In the genomic region with DNA sequence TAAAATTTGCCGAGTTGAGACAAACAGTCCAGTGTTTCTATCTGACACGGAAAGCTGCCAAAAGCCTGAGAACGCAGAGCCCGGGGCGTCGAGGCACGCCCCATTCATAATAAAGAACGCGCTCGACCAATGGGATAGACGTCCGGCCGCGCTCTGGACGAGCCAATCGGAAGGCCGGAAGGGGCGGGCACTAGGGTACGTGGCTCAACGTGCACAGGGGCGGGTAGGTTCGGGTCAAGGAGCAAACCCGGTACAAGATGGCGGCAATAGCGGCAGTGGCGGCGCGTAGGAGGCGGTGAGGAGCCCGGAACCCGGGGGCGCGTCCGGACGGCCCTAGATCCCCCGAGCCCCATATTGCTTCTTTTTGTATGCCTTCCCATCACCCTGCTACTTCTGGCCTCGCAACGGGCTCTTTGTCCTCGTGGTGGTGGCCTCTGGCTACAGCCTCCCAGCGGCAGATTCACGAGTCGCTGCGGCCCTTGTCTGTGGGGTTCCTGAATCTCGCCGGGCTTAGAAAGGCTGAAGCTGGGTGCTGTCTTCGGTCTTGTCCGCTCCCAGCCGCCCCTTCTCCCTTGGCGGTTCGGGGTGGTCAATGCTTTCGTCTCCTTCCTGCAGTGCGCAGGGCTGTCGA, we compare ENCODE assay signal across 8 mouse cellular contexts. TPM values are rescaled to one million over a fixed set of nuclear protein-coding genes. Genes with fewer than 3 reads are reported as not detected.
DNase-seq lines count a peak whose midpoint lies in the region; ATAC-seq and TF ChIP-seq lines count a peak whose summit lies in the region.

A gene (plus strand): TSS at position 207 of the 631 bp plus-strand sequence.

- peak within 1 kb of the TSS; percentile 60 for H3K4me2 ChIP-seq in lung, embryonic 16.5 days (ENCODE audit: low read depth, low read length)

- TF ChIP-seq CTCF in MEL (IDR thresholded peaks at IDR 0.05 in 2 of 3, conservative IDR thresholded peaks at IDR 0.05 in 1 of 3; ENCODE audit: control insufficient read depth in 1 of 3, insufficient read depth in 1 of 3, low read depth in 2 of 3, low read length in 3 of 3, poor library complexity in 1 of 3, severe bottlenecking in 1 of 3), result no peak
- peak; percentile 13; the same call in 1 of the 2 replicates for TF ChIP-seq CTCF in cerebellum, adult 2 months (IDR thresholded peaks at IDR 0.05; ENCODE audit: borderline replicate concordance, insufficient read depth, low read depth, low read length)

- peak within 1 kb of the TSS; percentile 96 for H3K9ac ChIP-seq in MEL (ENCODE audit: control insufficient read depth, low read depth, low read length, poor library complexity, severe bottlenecking)
- H3K9ac ChIP-seq in lung, embryonic 16.5 days (ENCODE audit: low read length), result peak within 1 kb of the TSS; percentile 94

- H3K79me2 ChIP-seq in MEL (ENCODE audit: control insufficient read depth, insufficient read depth, low read length, poor library complexity), result peaks cover 50% of the 10 kb centered on the region

- ATAC-seq in hematopoietic stem cell, adult 5-6 weeks (replicated peaks in 1 of 2; ENCODE audit: insufficient read depth in 1 of 2, low FRiP score in 2 of 2, low TSS enrichment in 1 of 2, low read depth in 1 of 2, poor library complexity in 2 of 2, severe bottlenecking in 2 of 2), result peak; percentile 99
- peak; percentile 99 for ATAC-seq in lung, embryonic 16.5 days (ENCODE audit: low read depth)

- WGBS in cerebellum, adult 2 months, result under 1% methylated on average over 53 of the region's 53 CpGs
- WGBS in lung, embryonic 16.5 days, result under 1% methylated on average over 53 of the region's 53 CpGs

- no peak for TF ChIP-seq RAD21 in MEL (IDR thresholded peaks at IDR 0.05; ENCODE audit: low read depth, low read length)

- H3K27me3 ChIP-seq in MEL (ENCODE audit: control insufficient read depth in 1 of 2, insufficient read depth in 2 of 2, low read length in 2 of 2), result no peaks in the 10 kb centered on the region
- no peaks in the 10 kb centered on the region for H3K27me3 ChIP-seq in cerebellum, adult 2 months (ENCODE audit: control insufficient read depth, insufficient read depth, low read length)
- no peaks in the 10 kb centered on the region for H3K27me3 ChIP-seq in lung, embryonic 16.5 days (ENCODE audit: control insufficient read depth, insufficient read depth, low read depth, low read length)

- H3K4me3 ChIP-seq in MEL (ENCODE audit: control insufficient read depth in 1 of 2, insufficient read depth in 1 of 2, low read depth in 2 of 2, low read length in 2 of 2), result peak within 1 kb of the TSS; percentile 75 to 79
- peak within 1 kb of the TSS; percentile 97 for H3K4me3 ChIP-seq in cerebellum, adult 2 months (replicated peaks; ENCODE audit: insufficient read depth, low read depth, low read length)
- peak within 1 kb of the TSS; percentile 90 for H3K4me3 ChIP-seq in lung, embryonic 16.5 days (ENCODE audit: low read length)

- TF ChIP-seq EP300 in MEL (IDR thresholded peaks at IDR 0.05; ENCODE audit: low read depth in 1 of 2, low read length in 2 of 2), result no peak

- TF ChIP-seq POLR2A in MEL (IDR thresholded peaks at IDR 0.05; ENCODE audit: control insufficient read depth in 1 of 2, insufficient read depth in 1 of 2, low read depth in 1 of 2, low read length in 2 of 2, poor library complexity in 1 of 2), result peak; percentile 64 to 88
- peak; percentile 79 for TF ChIP-seq POLR2A in cerebellum, adult 2 months (IDR thresholded peaks at IDR 0.05; ENCODE audit: borderline replicate concordance, insufficient read depth, low read length)

- peaks cover under 1 to 32% of the 10 kb centered on the region in 2 experiments; a peak in 2 of 4 replicates for H3K36me3 ChIP-seq in MEL (ENCODE audit: control insufficient read depth in 1 of 2, insufficient read depth in 2 of 2, low read length in 2 of 2)
- H3K36me3 ChIP-seq in lung, embryonic 16.5 days (ENCODE audit: control insufficient read depth, insufficient read depth, low read length), result peaks cover 11% of the 10 kb centered on the region

- DNase-seq in MEL (ENCODE audit: low read depth, low spot score), result peak; percentile 98
- peak; percentile 94 to 97 for DNase-seq in cerebellum, adult 2 months
- DNase-seq in forelimb bud, embryonic 11.5 days (ENCODE audit: low read depth, low spot score), result peak; percentile 96
- peak; percentile 88 for DNase-seq in layer of hippocampus, adult 9-10 months (ENCODE audit: low spot score)
- peak; percentile 89 for DNase-seq in ovary, postnatal 10 days (ENCODE audit: low spot score)
- peak; percentile 90 to 92 for DNase-seq in thymus, postnatal 10 days (ENCODE audit: low spot score in 2 of 2)

- peaks cover 5 to 21% of the 10 kb centered on the region in 2 experiments; a peak in 3 of 4 replicates for H3K4me1 ChIP-seq in MEL (ENCODE audit: control insufficient read depth in 1 of 2, insufficient read depth in 2 of 2, low read length in 2 of 2)
- peaks cover 4% of the 10 kb centered on the region; the same call in 1 of the 2 replicates for H3K4me1 ChIP-seq in cerebellum, adult 2 months (ENCODE audit: control insufficient read depth, insufficient read depth, low read length)
- peaks cover 24% of the 10 kb centered on the region for H3K4me1 ChIP-seq in lung, embryonic 16.5 days (replicated peaks; ENCODE audit: control insufficient read depth, insufficient read depth, low read length)

- peak within 1 kb of the TSS; percentile 96 for H3K27ac ChIP-seq in MEL (ENCODE audit: control insufficient read depth, low read depth, low read length)
- peak within 1 kb of the TSS; percentile 93 for H3K27ac ChIP-seq in cerebellum, adult 2 months (ENCODE audit: insufficient read depth, low read length)
- peak within 1 kb of the TSS; percentile 88 for H3K27ac ChIP-seq in lung, embryonic 16.5 days (ENCODE audit: low read length)

- H3K9me3 ChIP-seq in MEL (replicated peaks; ENCODE audit: insufficient read depth, low read length), result no peaks in the 10 kb centered on the region
- no peaks in the 10 kb centered on the region for H3K9me3 ChIP-seq in lung, embryonic 16.5 days (ENCODE audit: control insufficient read depth, low read length)

TF ChIP-seq in MEL, 35 proteins besides CTCF, POLR2A, EP300 and RAD21 (continues in another document):
- peak; percentile 30; the same call in 1 of the 2 replicates for TF ChIP-seq ETS1 (IDR thresholded peaks at IDR 0.05; ENCODE audit: low read depth, low read length)
- TF ChIP-seq E2F4 (IDR thresholded peaks at IDR 0.05; ENCODE audit: borderline replicate concordance, low read depth, low read length), result 0 out of 2 replicates have a peak, but pooled peaks have one; percentile 35
- peak; percentile 80 for TF ChIP-seq NELFE (IDR thresholded peaks at IDR 0.05; ENCODE audit: low read depth, low read length)
- TF ChIP-seq HCFC1 (IDR thresholded peaks at IDR 0.05; ENCODE audit: low read depth, low read length), result peak; percentile 88
- peak; percentile 72 for TF ChIP-seq SIN3A (IDR thresholded peaks at IDR 0.05; ENCODE audit: low read length)
- no peak for TF ChIP-seq GABPA (IDR thresholded peaks at IDR 0.05; ENCODE audit: low read depth, low read length)
- TF ChIP-seq NRF1 (IDR thresholded peaks at IDR 0.05; ENCODE audit: insufficient read depth, low read depth, low read length, poor library complexity, severe bottlenecking), result peak; percentile 31; the same call in 1 of the 2 replicates
- peak; percentile 67; the same call in 1 of the 2 replicates for TF ChIP-seq KAT2A (conservative IDR thresholded peaks at IDR 0.05; ENCODE audit: low read depth, low read length)
- no peak for TF ChIP-seq USF2 (IDR thresholded peaks at IDR 0.05; ENCODE audit: borderline replicate concordance in 1 of 2, insufficient read depth in 1 of 2, low read depth in 1 of 2, low read length in 2 of 2)
- TF ChIP-seq MYB (IDR thresholded peaks at IDR 0.05; ENCODE audit: low read depth, low read length), result no peak
- TF ChIP-seq ZMIZ1 (IDR thresholded peaks at IDR 0.05; ENCODE audit: low read depth, low read length), result peak; percentile 78; the same call in 1 of the 2 replicates
- TF ChIP-seq ZNF384 (IDR thresholded peaks at IDR 0.05; ENCODE audit: low read depth, low read length), result no peak
- TF ChIP-seq MAFK (IDR thresholded peaks at IDR 0.05; ENCODE audit: borderline replicate concordance, low read depth, low read length), result no peak
- TF ChIP-seq MXI1 (IDR thresholded peaks at IDR 0.05; ENCODE audit: low read depth, low read length), result no peak
- no peak for TF ChIP-seq TAL1 (IDR thresholded peaks at IDR 0.05; ENCODE audit: low read length)
- no peak for TF ChIP-seq POLR2AphosphoS5 (IDR thresholded peaks at IDR 0.05; ENCODE audit: borderline replicate concordance, low read depth, low read length)
- TF ChIP-seq POLR2AphosphoS2 (IDR thresholded peaks at IDR 0.05; ENCODE audit: low read length), result peak; percentile 97
- peak; percentile 83 for TF ChIP-seq TBP (IDR thresholded peaks at IDR 0.05; ENCODE audit: low read depth, low read length)
- TF ChIP-seq SMC3 (IDR thresholded peaks at IDR 0.05; ENCODE audit: low read depth, low read length), result no peak
- 0 out of 2 replicates have a peak, but pooled peaks have one; percentile 16 for TF ChIP-seq USF1 (IDR thresholded peaks at IDR 0.05; ENCODE audit: low read depth, low read length)
- no peak for TF ChIP-seq RCOR1 (IDR thresholded peaks at IDR 0.05; ENCODE audit: low read depth, low read length)
- TF ChIP-seq CHD2 (IDR thresholded peaks at IDR 0.05; ENCODE audit: low read length), result no peak
- 0 out of 2 replicates have a peak, but pooled peaks have one; percentile 57 for TF ChIP-seq MAX (IDR thresholded peaks at IDR 0.05; ENCODE audit: low read length)
- no peak for TF ChIP-seq ZC3H11A (IDR thresholded peaks at IDR 0.05; ENCODE audit: low read depth, low read length)
- no peak for TF ChIP-seq BHLHE40 (IDR thresholded peaks at IDR 0.05; ENCODE audit: borderline replicate concordance, low read depth, low read length)
- peak; percentile 76 for TF ChIP-seq ELF1 (IDR thresholded peaks at IDR 0.05; ENCODE audit: low read depth, low read length)
- 0 out of 2 replicates have a peak, but pooled peaks have one; percentile 54 for TF ChIP-seq MAZ (IDR thresholded peaks at IDR 0.05; ENCODE audit: low read depth, low read length)
- TF ChIP-seq ZKSCAN1 (IDR thresholded peaks at IDR 0.05; ENCODE audit: low read depth, low read length), result no peak
- TF ChIP-seq TCF12 (IDR thresholded peaks at IDR 0.05; ENCODE audit: low read depth, low read length), result peak; percentile 75
- TF ChIP-seq UBTF (IDR thresholded peaks at IDR 0.05; ENCODE audit: borderline replicate concordance, insufficient read depth, low read depth, low read length), result no peak

RNA-seq across cellular contexts. Expression of the gene that starts here (rescaled TPM):
- total RNA-seq in MEL (2012; rRNA removed), result 104 and 122 TPM in 2 replicates
- 100 to 1,000 TPM in 1 of 2 experiments, not detected in 1; 123 TPM for polyA plus RNA-seq in MEL (2012; ENCODE audit: insufficient read depth in 1 of 2, insufficient read length in 2 of 2, low read depth in 1 of 2, low replicate concordance in 2 of 2, missing spikeins in 1 of 2)
- 105 and 116 TPM in 2 replicates for polyA plus RNA-seq in cerebellum, adult 2 months (2012; rRNA removed)
- total RNA-seq in hematopoietic stem cell, adult 5-6 weeks (2017), result 70.1 and 70.6 TPM in 2 replicates
- 125 and 127 TPM in 2 replicates for polyA plus RNA-seq in lung, embryonic 16.5 days (2015; fragmentation: Nextera tagmentation; extraction: Ambion mirVana)

Comparison
In these comparisons a context has a peak if more than half of its experiments do, and no peak if none do; other contexts are left out.
1. Peak in every context shown above with its lines: DNase-seq, ATAC-seq, H3K4me3 ChIP-seq and H3K27ac ChIP-seq.